Mouse (Mus musculus): ENCODE data around the gene Ms4a5. TPM values are rescaled to one million over a fixed set of nuclear protein-coding genes. Genes with fewer than 3 reads are reported as not detected.

The Ms4a5 gene
- not detected for polyA plus RNA-seq (2015; fragmentation: Illumina TruSeq; extraction: RNeasy Lipid Tissue Mini Kit (QIAGEN cat#74804); ENCODE audit: insufficient read depth, low read depth, low replicate concordance)

GRCm38 (mm10) chr19:11283773-11284172 lies at the start of gene Ms4a5:
Ms4a5 (minus strand) TSS chr19:11283873.

GRCm38 (mm10) chr19:11314354-11314753 lies 30.7 kb upstream of the Ms4a5 start, which contains the start of gene Ms4a14:
Ms4a14 (minus strand) TSS chr19:11314454.

GRCm38 (mm10) chr19:11266052-11266845 lies 17.4 kb downstream of the Ms4a5 start, which contains the start of gene Ms4a1:
Ms4a1 (minus strand) TSS chr19:11266241.

GRCm38 (mm10) chr19:11232348-11232747 lies 51.3 kb downstream of the Ms4a5 start, which contains the start of gene Ms4a12:
Ms4a12 (minus strand) TSS chr19:11232448.

Other genes with a start within 250 kb of the Ms4a5 start
- not detected for gene Ms4a8a, start 202.8 kb downstream of the Ms4a5 start, polyA plus RNA-seq (2015; fragmentation: Illumina TruSeq; extraction: RNeasy Lipid Tissue Mini Kit (QIAGEN cat#74804); ENCODE audit: insufficient read depth, low read depth, low replicate concordance)
- gene 1700017D01Rik, start 153.0 kb downstream of the Ms4a5 start, polyA plus RNA-seq (2015; fragmentation: Illumina TruSeq; extraction: RNeasy Lipid Tissue Mini Kit (QIAGEN cat#74804); ENCODE audit: insufficient read depth, low read depth, low replicate concordance) = not detected
- gene 1700025F22Rik, start 118.6 kb downstream of the Ms4a5 start, polyA plus RNA-seq (2015; fragmentation: Illumina TruSeq; extraction: RNeasy Lipid Tissue Mini Kit (QIAGEN cat#74804); ENCODE audit: insufficient read depth, low read depth, low replicate concordance) = not detected
- not detected for gene Ms4a13, start 87.1 kb downstream of the Ms4a5 start, polyA plus RNA-seq (2015; fragmentation: Illumina TruSeq; extraction: RNeasy Lipid Tissue Mini Kit (QIAGEN cat#74804); ENCODE audit: insufficient read depth, low read depth, low replicate concordance)
- gene Ms4a12, start 51.4 kb downstream of the Ms4a5 start, polyA plus RNA-seq (2015; fragmentation: Illumina TruSeq; extraction: RNeasy Lipid Tissue Mini Kit (QIAGEN cat#74804); ENCODE audit: insufficient read depth, low read depth, low replicate concordance) = not detected
- gene Ms4a1, start 17.6 kb downstream of the Ms4a5 start, polyA plus RNA-seq (2015; fragmentation: Illumina TruSeq; extraction: RNeasy Lipid Tissue Mini Kit (QIAGEN cat#74804); ENCODE audit: insufficient read depth, low read depth, low replicate concordance) = 0.52 TPM
- gene Ms4a14, start 30.6 kb upstream of the Ms4a5 start, polyA plus RNA-seq (2015; fragmentation: Illumina TruSeq; extraction: RNeasy Lipid Tissue Mini Kit (QIAGEN cat#74804); ENCODE audit: insufficient read depth, low read depth, low replicate concordance) = 0.31 TPM
- gene Ms4a7, start 52.3 kb upstream of the Ms4a5 start, polyA plus RNA-seq (2015; fragmentation: Illumina TruSeq; extraction: RNeasy Lipid Tissue Mini Kit (QIAGEN cat#74804); ENCODE audit: insufficient read depth, low read depth, low replicate concordance) = 1.9 TPM
- gene Ms4a4a, start 91.7 kb upstream of the Ms4a5 start, polyA plus RNA-seq (2015; fragmentation: Illumina TruSeq; extraction: RNeasy Lipid Tissue Mini Kit (QIAGEN cat#74804); ENCODE audit: insufficient read depth, low read depth, low replicate concordance) = 2.9 TPM
- gene Ms4a4c, start 120.9 kb upstream of the Ms4a5 start, polyA plus RNA-seq (2015; fragmentation: Illumina TruSeq; extraction: RNeasy Lipid Tissue Mini Kit (QIAGEN cat#74804); ENCODE audit: insufficient read depth, low read depth, low replicate concordance) = not detected
- gene Ms4a4b, start 159.7 kb upstream of the Ms4a5 start, polyA plus RNA-seq (2015; fragmentation: Illumina TruSeq; extraction: RNeasy Lipid Tissue Mini Kit (QIAGEN cat#74804); ENCODE audit: insufficient read depth, low read depth, low replicate concordance) = not detected
- gene Ms4a6c, start 185.5 kb upstream of the Ms4a5 start, polyA plus RNA-seq (2015; fragmentation: Illumina TruSeq; extraction: RNeasy Lipid Tissue Mini Kit (QIAGEN cat#74804); ENCODE audit: insufficient read depth, low read depth, low replicate concordance) = 3.3 TPM
- not detected for gene Gm8369, start 202.1 kb upstream of the Ms4a5 start, polyA plus RNA-seq (2015; fragmentation: Illumina TruSeq; extraction: RNeasy Lipid Tissue Mini Kit (QIAGEN cat#74804); ENCODE audit: insufficient read depth, low read depth, low replicate concordance)
- 3.0 TPM for gene Ms4a6b, start 232.6 kb upstream of the Ms4a5 start, polyA plus RNA-seq (2015; fragmentation: Illumina TruSeq; extraction: RNeasy Lipid Tissue Mini Kit (QIAGEN cat#74804); ENCODE audit: insufficient read depth, low read depth, low replicate concordance)

Data from pancreas, adult 10 weeks (tissue).